Mouse (Mus musculus) forebrain, embryonic 12.5 days (tissue): ENCODE measurements around the gene Stat4. TPM values are rescaled to one million over a fixed set of nuclear protein-coding genes. Genes with fewer than 3 reads are reported as not detected.
A peak's percentile ranks its signal among the peaks of the same experiment; 100 is the strongest.

Experiments used
- ATAC-seq: fragments of 200-750 bp; cut with Nextera tagmentation; 2 replicates; pipeline ENCODE4 v1.8.0; 2017; ENCODE audit warnings: moderate TSS enrichment; ENCODE audit not compliant: low FRiP score
- H3K27ac ChIP-seq: fragments of 300-500 bp; sonication (generic); 2 replicates; pipeline ENCODE4 v1.5.1; 2016; ENCODE audit warnings: mild to moderate bottlenecking
- H3K27me3 ChIP-seq: fragments of 300-500 bp; sonication (generic); 2 replicates; pipeline ENCODE4 v1.6.1; 2016; ENCODE audit warnings: mild to moderate bottlenecking
- H3K36me3 ChIP-seq: fragments of 300-500 bp; sonication (generic); replicated peaks from 2 replicates; pipeline ENCODE4 v1.6.1; 2016; ENCODE audit warnings: mild to moderate bottlenecking
- H3K4me1 ChIP-seq: fragments of 300-500 bp; sonication (generic); 2 replicates; pipeline ENCODE4 v1.6.1; 2016
- H3K4me2 ChIP-seq: fragments of 300-500 bp; sonication (generic); 2 replicates; pipeline ENCODE4 v1.6.1; 2016; ENCODE audit warnings: mild to moderate bottlenecking, moderate library complexity
- H3K4me3 ChIP-seq: fragments of 300-500 bp; sonication (generic); replicated peaks from 2 replicates; pipeline ENCODE4 v1.5.1; 2016; ENCODE audit warnings: mild to moderate bottlenecking
- H3K9ac ChIP-seq: fragments of 300-500 bp; sonication (generic); 2 replicates; pipeline ENCODE4 v1.6.1; 2016; ENCODE audit warnings: mild to moderate bottlenecking
- H3K9me3 ChIP-seq: fragments of 300-500 bp; sonication (generic); 2 replicates; pipeline ENCODE4 v1.6.1; 2016
- WGBS: fragments of 180-500 bp; shearing (Covaris S2); methylation state at CpG from one replicate; pipeline ENCODE4 v1.1.7; 2016; 5-methylcytosine and 5-hydroxymethylcytosine counted together
- polyA plus RNA-seq: library from polyadenylated mRNA; unstranded; fragments of >200 nt; fragmentation: Nextera tagmentation; extraction: Ambion mirVana; gene quantifications from 2 replicates; pipeline ENCODE4 v1.2.1, GENCODE M21; 2016

Gene Stat4
- polyA plus RNA-seq: 7.0 and 10.9 TPM in 2 replicates

- Histone ChIP-seq H3K27me3 (no peaks in the 10 kb centered on the region), H3K4me2 (no peak within 1 kb of the TSS), H3K9ac (no peak within 1 kb of the TSS), H3K27ac (no peak within 1 kb of the TSS), H3K4me1 (no peaks in the 10 kb centered on the region), H3K36me3 (no peaks in the 10 kb centered on the region), H3K4me3 (no peak within 1 kb of the TSS), H3K9me3 (no peaks in the 10 kb centered on the region)
- no peak for ATAC-seq
- 90% methylated on average over 5 of the region's 5 CpGs for WGBS
These were observed at the start of gene Stat4 for GRCm38 (mm10) chr1:51986848-51987247. Gene Stat4, plus strand, starts transcription at chr1:51987148.

- Histone ChIP-seq H3K4me3 (no peak overlapping the region), H3K9me3 (0 out of 2 replicates have a peak, but pooled peaks cover 3% of the 10 kb centered on the region), H3K4me2 (no peak overlapping the region), H3K27me3 (no peaks in the 10 kb centered on the region), H3K36me3 (no peaks in the 10 kb centered on the region), H3K4me1 (no peaks in the 10 kb centered on the region; the same call in 1 of the 2 replicates), H3K27ac (no peak overlapping the region), H3K9ac (no peak overlapping the region)
- 88% methylated on average over 7 of the region's 7 CpGs for WGBS
- no peak for ATAC-seq
These were observed 48.6 kb upstream of the Stat4 start for GRCm38 (mm10) chr1:51938357-51938756.

- H3K9me3 ChIP-seq: 0 out of 2 replicates have a peak, but pooled peaks cover 3% of the 10 kb centered on the region
- no peak overlapping the region for H3K27ac ChIP-seq
- no peak overlapping the region for H3K4me2 ChIP-seq
- no peaks in the 10 kb centered on the region for H3K4me1 ChIP-seq
- H3K36me3 ChIP-seq: no peaks in the 10 kb centered on the region
- H3K9ac ChIP-seq: no peak overlapping the region
- WGBS: 47% methylated on average over 5 of the region's 5 CpGs
- ATAC-seq: peak; percentile 61; the same call in 1 of the 2 replicates
- no peak overlapping the region for H3K4me3 ChIP-seq
- H3K27me3 ChIP-seq: no peaks in the 10 kb centered on the region
These were observed 42.2 kb upstream of the Stat4 start for GRCm38 (mm10) chr1:51944755-51945154.

GRCm38 (mm10) chr1:51947116-51947515, 39.8 kb upstream of the Stat4 start:
- Histone ChIP-seq H3K27me3 (no peaks in the 10 kb centered on the region), H3K27ac (no peak overlapping the region), H3K36me3 (no peaks in the 10 kb centered on the region), H3K4me3 (no peak overlapping the region), H3K4me2 (no peak overlapping the region), H3K9me3 (no peaks in the 10 kb centered on the region), H3K9ac (no peak overlapping the region), H3K4me1 (no peaks in the 10 kb centered on the region)
- WGBS: 90% methylated on average over 4 of the region's 4 CpGs
- ATAC-seq: no peak

- Histone ChIP-seq H3K27ac (no peak overlapping the region), H3K4me2 (no peak overlapping the region), H3K36me3 (no peaks in the 10 kb centered on the region), H3K4me3 (no peak overlapping the region), H3K9me3 (no peaks in the 10 kb centered on the region), H3K9ac (no peak overlapping the region), H3K4me1 (peaks cover 4% of the 10 kb centered on the region), H3K27me3 (no peaks in the 10 kb centered on the region)
- 93% methylated on average over 2 of the region's 2 CpGs for WGBS
- no peak for ATAC-seq
These were observed 22.3 kb upstream of the Stat4 start for GRCm38 (mm10) chr1:51964647-51965046.

- Histone ChIP-seq H3K27me3 (no peaks in the 10 kb centered on the region), H3K9ac (no peak overlapping the region), H3K9me3 (no peaks in the 10 kb centered on the region), H3K4me1 (peaks cover 4% of the 10 kb centered on the region), H3K27ac (no peak overlapping the region), H3K4me3 (no peak overlapping the region), H3K36me3 (no peaks in the 10 kb centered on the region), H3K4me2 (no peak overlapping the region)
- ATAC-seq: peak; percentile 55; the same call in 1 of the 2 replicates
- 27% methylated on average over 1 of the region's 1 CpGs for WGBS
These were observed 18.0 kb upstream of the Stat4 start for GRCm38 (mm10) chr1:51968994-51969393.

- no peak overlapping the region for H3K9ac ChIP-seq
- WGBS: 83% methylated on average over 6 of the region's 6 CpGs
- H3K4me3 ChIP-seq: no peak overlapping the region
- H3K27ac ChIP-seq: no peak overlapping the region
- H3K4me2 ChIP-seq: no peak overlapping the region
- no peak for ATAC-seq
- H3K36me3 ChIP-seq: no peaks in the 10 kb centered on the region
- H3K4me1 ChIP-seq: peaks cover 4% of the 10 kb centered on the region
- H3K27me3 ChIP-seq: no peaks in the 10 kb centered on the region
- no peaks in the 10 kb centered on the region for H3K9me3 ChIP-seq
These were observed 16.8 kb upstream of the Stat4 start for GRCm38 (mm10) chr1:51970182-51970581.

- 89% methylated on average over 5 of the region's 5 CpGs for WGBS
- H3K36me3 ChIP-seq: no peaks in the 10 kb centered on the region
- H3K4me3 ChIP-seq: no peak overlapping the region
- no peak overlapping the region for H3K4me2 ChIP-seq
- H3K9me3 ChIP-seq: no peaks in the 10 kb centered on the region
- H3K4me1 ChIP-seq: no peaks in the 10 kb centered on the region
- ATAC-seq: no peak
- H3K27me3 ChIP-seq: no peaks in the 10 kb centered on the region
- H3K9ac ChIP-seq: no peak overlapping the region
- no peak overlapping the region for H3K27ac ChIP-seq
These were observed 11.4 kb upstream of the Stat4 start for GRCm38 (mm10) chr1:51975589-51975988.

GRCm38 (mm10) chr1:51979048-51979447, 7.9 kb upstream of the Stat4 start:
- no peak overlapping the region for H3K4me3 ChIP-seq
- no peak overlapping the region for H3K9ac ChIP-seq
- H3K27me3 ChIP-seq: no peaks in the 10 kb centered on the region
- H3K9me3 ChIP-seq: no peaks in the 10 kb centered on the region
- no peaks in the 10 kb centered on the region for H3K4me1 ChIP-seq
- no peak overlapping the region for H3K4me2 ChIP-seq
- no peak for ATAC-seq
- H3K36me3 ChIP-seq: no peaks in the 10 kb centered on the region
- no peak overlapping the region for H3K27ac ChIP-seq
- 92% methylated on average over 5 of the region's 5 CpGs for WGBS

- 83% methylated on average over 8 of the region's 8 CpGs for WGBS
- H3K9ac ChIP-seq: no peak overlapping the region
- no peaks in the 10 kb centered on the region for H3K27me3 ChIP-seq
- H3K4me1 ChIP-seq: peaks cover 5% of the 10 kb centered on the region; the same call in 1 of the 2 replicates
- no peaks in the 10 kb centered on the region for H3K9me3 ChIP-seq
- no peak overlapping the region for H3K27ac ChIP-seq
- ATAC-seq: no peak
- H3K4me3 ChIP-seq: no peak overlapping the region
- no peaks in the 10 kb centered on the region for H3K36me3 ChIP-seq
- H3K4me2 ChIP-seq: no peak overlapping the region
These were observed 5.1 kb downstream of the Stat4 start for GRCm38 (mm10) chr1:51991983-51992609.

GRCm38 (mm10) chr1:51996056-51996455, 9.1 kb downstream of the Stat4 start:
- no peak overlapping the region for H3K4me3 ChIP-seq
- H3K9me3 ChIP-seq: no peaks in the 10 kb centered on the region
- H3K27me3 ChIP-seq: no peaks in the 10 kb centered on the region
- no peak overlapping the region for H3K4me2 ChIP-seq
- WGBS: 82% methylated on average over 3 of the region's 3 CpGs
- H3K4me1 ChIP-seq: peaks cover 5% of the 10 kb centered on the region; the same call in 1 of the 2 replicates
- no peaks in the 10 kb centered on the region for H3K36me3 ChIP-seq
- no peak overlapping the region for H3K9ac ChIP-seq
- ATAC-seq: no peak
- no peak overlapping the region for H3K27ac ChIP-seq

- Histone ChIP-seq H3K9me3 (no peaks in the 10 kb centered on the region), H3K4me1 (peaks cover 5% of the 10 kb centered on the region; the same call in 1 of the 2 replicates), H3K4me3 (no peak overlapping the region), H3K9ac (no peak overlapping the region), H3K4me2 (no peak overlapping the region), H3K36me3 (no peaks in the 10 kb centered on the region), H3K27me3 (no peaks in the 10 kb centered on the region), H3K27ac (no peak overlapping the region)
- 48% methylated on average over 11 of the region's 11 CpGs for WGBS
- ATAC-seq: 0 out of 2 replicates have a peak, but pooled peaks have one; percentile 27
These were observed 10.1 kb downstream of the Stat4 start for GRCm38 (mm10) chr1:51996751-51997659.
